Mouse (Mus musculus) olfactory bulb, adult 2 months (tissue): ENCODE measurements around the gene Mcm5. TPM values are rescaled to one million over a fixed set of nuclear protein-coding genes. Genes with fewer than 3 reads are reported as not detected.
A peak's percentile ranks its signal among the peaks of the same experiment; 100 is the strongest.

ENCODE experiments used
- H3K27ac ChIP-seq: fragments of 200-500 bp; 2 replicates; pipeline ENCODE4 v1.5.1; 2012; ENCODE audit warnings: low read depth, low read length; ENCODE audit not compliant: insufficient read depth
- H3K4me1 ChIP-seq: fragments of 200-500 bp; 2 replicates; pipeline ENCODE4 v1.6.1; 2012; ENCODE audit warnings: low read length; ENCODE audit not compliant: control insufficient read depth, insufficient read depth
- H3K4me3 ChIP-seq: fragments of 200-500 bp; 2 replicates; pipeline ENCODE4 v1.5.1; 2012; ENCODE audit warnings: mild to moderate bottlenecking, low read depth, low read length, moderate library complexity; ENCODE audit not compliant: insufficient read depth
- CTCF ChIP-seq: fragments of 200-500 bp; IDR thresholded peaks from 2 replicates; pipeline ENCODE4 v1.5.1; 2012; ENCODE audit warnings: low read depth, mild to moderate bottlenecking, low read length, moderate library complexity; ENCODE audit not compliant: insufficient read depth
- POLR2A ChIP-seq: fragments of 200-500 bp; IDR thresholded peaks from 2 replicates; pipeline ENCODE4 v1.6.1; 2012; ENCODE audit warnings: mild to moderate bottlenecking, low read depth, low read length, moderate library complexity; ENCODE audit not compliant: insufficient read depth
- WGBS: fragments of 180-500 bp; shearing (Covaris S2); methylation state at CpG from one replicate; pipeline ENCODE4 v1.1.7; 2018; 5-methylcytosine and 5-hydroxymethylcytosine counted together
- polyA plus RNA-seq: library from polyadenylated mRNA; stranded (reverse); fragments of >200 nt; gene quantifications from 2 replicates; pipeline ENCODE4 v1.2.4, GENCODE M21; 2012; ENCODE audit warnings: low replicate concordance; ENCODE audit not compliant: missing spikeins, insufficient read depth, insufficient read length

Mcm5 gene
- polyA plus RNA-seq, 1 experiment: not detected

DNA sequence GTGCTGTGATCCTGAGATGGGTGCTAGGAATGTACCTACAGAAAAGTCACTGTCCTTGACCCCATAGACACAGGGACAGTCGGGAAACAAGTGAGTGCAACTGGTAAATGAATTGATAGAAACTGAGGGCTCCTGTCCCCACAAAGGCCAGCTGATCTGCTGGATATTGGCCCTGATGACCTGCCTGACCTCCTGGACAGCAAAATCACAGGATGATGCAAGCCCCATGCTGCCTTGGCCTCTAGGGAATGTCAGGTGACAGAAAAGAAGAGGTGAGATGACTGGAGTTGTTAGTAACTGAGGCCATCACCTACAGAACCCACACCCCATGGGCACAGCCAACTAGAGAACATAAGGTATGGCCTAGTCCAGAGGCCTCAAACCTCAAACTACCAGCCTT, 31.2 kb upstream of the Mcm5 start:
- TF ChIP-seq CTCF: no peak
- TF ChIP-seq POLR2A: no peak
- no peak overlapping the region for H3K4me3 ChIP-seq
- WGBS: 83% methylated on average over 1 of the region's 1 CpGs
- H3K27ac ChIP-seq: no peak overlapping the region
- H3K4me1 ChIP-seq: no peaks in the 10 kb centered on the region

GRCm38 (mm10) chr8:75078851-75079250, 30.5 kb upstream of the Mcm5 start:
- TF ChIP-seq POLR2A (no peak), CTCF (no peak)
- Histone ChIP-seq H3K27ac (no peak overlapping the region), H3K4me3 (no peak overlapping the region), H3K4me1 (peaks cover 3% of the 10 kb centered on the region; the same call in 1 of the 2 replicates)
- 97% methylated on average over 9 of the region's 9 CpGs for WGBS

- Histone ChIP-seq H3K4me1 (peaks cover 4% of the 10 kb centered on the region; the same call in 1 of the 2 replicates), H3K4me3 (no peak overlapping the region), H3K27ac (no peak overlapping the region)
- 81% methylated on average over 9 of the region's 9 CpGs for WGBS
- TF ChIP-seq POLR2A (no peak), CTCF (no peak)
These were observed 27.9 kb upstream of the Mcm5 start for GRCm38 (mm10) chr8:75081364-75082040.

GRCm38 (mm10) chr8:75082181-75082805, 27.1 kb upstream of the Mcm5 start:
- Histone ChIP-seq H3K27ac (no peak overlapping the region), H3K4me3 (no peak overlapping the region), H3K4me1 (peaks cover 4% of the 10 kb centered on the region; the same call in 1 of the 2 replicates)
- WGBS: 87% methylated on average over 6 of the region's 6 CpGs
- TF ChIP-seq POLR2A (no peak), CTCF (no peak)

DNA sequence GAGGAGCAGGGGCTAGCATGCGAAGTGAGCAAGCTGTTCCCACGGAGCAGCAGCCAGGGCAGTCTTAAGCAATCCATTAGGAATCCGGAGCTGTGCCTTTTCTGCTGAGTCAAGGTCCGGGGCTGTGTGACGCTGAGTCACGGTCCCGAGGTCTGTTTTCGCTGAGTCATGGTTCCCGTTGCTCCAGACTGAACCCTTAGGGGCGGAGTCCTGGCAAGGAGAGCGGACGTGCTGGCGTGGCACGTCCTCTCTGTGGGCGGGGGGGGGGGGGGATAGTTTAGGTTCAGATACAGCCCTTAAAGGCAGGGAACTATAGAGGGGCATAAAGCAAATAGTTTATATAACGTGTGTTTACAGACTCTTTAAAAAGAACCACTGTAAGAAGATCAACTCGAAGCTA, 25.5 kb upstream of the Mcm5 start:
- WGBS: 3% methylated on average over 17 of the region's 17 CpGs

GRCm38 (mm10) chr8:75084382-75085064, 24.8 kb upstream of the Mcm5 start:
- TF ChIP-seq POLR2A (no peak), CTCF (no peak)
- H3K27ac ChIP-seq: no peak overlapping the region
- 81% methylated on average over 3 of the region's 3 CpGs for WGBS
- peaks cover 10% of the 10 kb centered on the region; the same call in 1 of the 2 replicates for H3K4me1 ChIP-seq
- H3K4me3 ChIP-seq: no peak overlapping the region

More for the DNA sequence above, 25.5 kb upstream of the Mcm5 start:
- no peak overlapping the region for H3K27ac ChIP-seq
- no peak for TF ChIP-seq CTCF
- no peak for TF ChIP-seq POLR2A
- peaks cover 6% of the 10 kb centered on the region; the same call in 1 of the 2 replicates for H3K4me1 ChIP-seq
- H3K4me3 ChIP-seq: peak overlapping the region; percentile 26

GRCm38 (mm10) chr8:75086002-75086401, 23.4 kb upstream of the Mcm5 start:
- 84% methylated on average over 2 of the region's 2 CpGs for WGBS
- Histone ChIP-seq H3K4me3 (no peak overlapping the region), H3K27ac (no peak overlapping the region), H3K4me1 (peaks cover 14% of the 10 kb centered on the region)
- TF ChIP-seq CTCF (no peak), POLR2A (no peak)

DNA sequence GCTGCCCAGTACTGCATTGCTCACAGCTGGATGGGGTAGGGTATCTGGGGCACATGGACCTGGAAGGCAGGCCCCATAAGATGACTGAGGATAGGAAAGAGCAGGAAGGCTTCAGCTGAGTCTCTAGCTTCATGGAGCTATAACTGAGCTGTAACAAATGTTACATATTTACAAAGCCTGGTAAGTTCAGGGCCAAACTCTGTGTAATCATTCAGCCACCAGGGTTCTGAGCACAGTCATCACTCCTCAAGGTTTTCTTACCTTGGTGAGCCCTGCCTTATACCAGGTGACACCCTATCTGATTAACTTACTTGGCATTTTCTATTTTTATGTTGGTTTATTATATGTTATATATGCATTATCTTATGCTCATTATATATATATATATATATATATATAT, 22.2 kb upstream of the Mcm5 start:
- Histone ChIP-seq H3K27ac (no peak overlapping the region), H3K4me1 (peaks cover 14% of the 10 kb centered on the region), H3K4me3 (no peak overlapping the region)
- no peak for TF ChIP-seq CTCF
- no peak for TF ChIP-seq POLR2A

DNA sequence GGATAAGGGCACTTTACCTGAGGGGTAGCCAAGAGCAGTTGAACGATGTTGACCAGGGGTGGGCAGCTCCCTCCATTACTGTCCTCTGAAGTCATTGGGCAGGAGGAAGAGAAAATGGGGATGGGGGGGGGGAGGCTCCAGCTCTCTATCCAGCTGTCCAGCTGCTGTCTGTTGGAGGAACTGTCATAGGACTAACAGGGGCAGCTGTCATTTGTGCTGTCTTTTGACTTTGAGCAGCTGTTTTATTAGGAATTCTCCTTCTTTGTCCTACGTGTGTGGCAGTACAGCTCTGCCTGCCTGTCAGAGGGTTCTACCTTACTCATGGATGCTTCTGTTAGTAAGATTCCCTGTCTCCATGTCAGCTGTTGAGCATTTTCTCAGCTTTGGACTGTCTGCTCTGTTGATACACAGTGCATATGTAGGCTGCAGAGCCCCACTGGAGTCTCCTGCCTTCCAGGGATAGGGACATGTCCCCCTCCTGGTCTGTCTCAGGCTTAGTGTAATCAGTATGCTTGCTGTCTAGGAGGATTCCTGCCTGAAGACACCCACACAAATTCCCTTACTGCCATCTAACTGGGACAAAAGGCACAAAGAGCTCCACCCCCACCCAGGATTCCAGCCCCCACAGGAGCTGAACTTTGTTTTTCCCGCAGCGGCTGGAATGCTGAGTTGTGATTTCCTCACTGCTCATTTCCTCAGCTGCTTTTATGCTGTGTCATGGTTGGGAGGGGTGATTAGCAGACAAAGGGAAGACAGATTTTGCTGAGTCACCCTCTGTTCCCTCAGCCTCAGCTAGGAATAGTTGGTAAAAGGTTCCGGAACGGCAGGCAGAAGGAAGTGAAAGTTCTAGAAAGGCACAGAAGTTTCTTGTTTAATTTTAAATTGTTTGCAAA, 20.1 kb upstream of the Mcm5 start:
- WGBS: 14% methylated on average over 6 of the region's 6 CpGs
- TF ChIP-seq POLR2A (no peak), CTCF (no peak)
- Histone ChIP-seq H3K4me1 (peaks cover 14% of the 10 kb centered on the region), H3K27ac (peak overlapping the region; percentile 56; the same call in 1 of the 2 replicates), H3K4me3 (no peak overlapping the region)
